ENCODE assay signal across 23 mouse cellular contexts in the genomic region with DNA sequence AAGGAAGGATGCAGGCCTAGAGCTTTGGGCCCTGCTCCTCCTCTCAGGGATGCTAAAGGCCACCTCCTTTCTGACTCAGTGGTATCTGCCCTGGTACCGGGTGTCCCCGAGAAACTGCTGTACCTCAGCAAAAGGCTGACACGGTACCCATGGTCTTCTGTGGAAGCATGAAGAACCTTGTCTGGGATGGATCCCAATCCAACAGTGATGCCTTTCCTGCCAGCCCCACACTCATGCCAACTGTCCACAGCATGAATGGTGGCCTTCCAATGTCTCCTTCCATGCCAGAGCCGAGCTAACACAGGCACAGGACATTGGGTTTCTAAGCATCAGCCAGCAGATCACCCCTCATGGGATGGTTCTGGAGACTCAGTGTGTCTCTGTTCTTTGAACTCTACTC. TPM values are rescaled to one million over a fixed set of nuclear protein-coding genes. Genes with fewer than 3 reads are reported as not detected.
A peak's percentile ranks its signal among the peaks of the same experiment; 100 is the strongest.
DNase-seq lines count a peak whose midpoint lies in the region; ATAC-seq lines count a peak whose summit lies in the region.
"Had no signal": no experiment of that assay in that cellular context is flagged by ENCODE, and none has a peak within 500 bp of the region (broad histone marks: within the 10 kb centered on the region; RNA-seq: fewer than 3 reads in every experiment).

No protein-coding gene starts in this region.

- peaks cover 6% of the 10 kb centered on the region; the same call in 1 of the 2 replicates for H3K36me3 ChIP-seq in forebrain, embryonic 10.5 days (replicated peaks)
- H3K36me3 ChIP-seq in forebrain, embryonic 11.5 days (ENCODE audit: control insufficient read depth, insufficient read depth, low read length): no peaks in the 10 kb centered on the region
- H3K36me3 ChIP-seq in midbrain, embryonic 10.5 days: no peaks in the 10 kb centered on the region
- H3K36me3 ChIP-seq in midbrain, embryonic 13.5 days: no peaks in the 10 kb centered on the region
- H3K36me3 ChIP-seq: embryonic facial prominence, embryonic 13.5 days; embryonic facial prominence, embryonic 15.5 days; forebrain, embryonic 12.5 days had no signal

- H3K9ac ChIP-seq in forebrain, embryonic 11.5 days (ENCODE audit: low read length): no peak overlapping the region
- H3K9ac ChIP-seq in midbrain, embryonic 13.5 days (replicated peaks): no peak overlapping the region
- H3K9ac ChIP-seq: embryonic facial prominence, embryonic 13.5 days; embryonic facial prominence, embryonic 15.5 days; forebrain, embryonic 12.5 days had no signal

- 97% methylated on average over 4 of the region's 4 CpGs for WGBS in forebrain, embryonic 10.5 days
- 96% methylated on average over 4 of the region's 4 CpGs for WGBS in forebrain, embryonic 11.5 days
- WGBS in midbrain, embryonic 10.5 days: 91% methylated on average over 4 of the region's 4 CpGs
- 95% methylated on average over 4 of the region's 4 CpGs for WGBS in midbrain, embryonic 13.5 days

- DNase-seq in cerebellum, postnatal 14 days: peak; percentile 87 to 90
- DNase-seq in cerebellum, adult 9-11 months: no peak
- DNase-seq in forebrain, embryonic 10.5 days (ENCODE audit: extremely low spot score, low spot score): no peak
- DNase-seq in forebrain, embryonic 11.5 days (ENCODE audit: low spot score): no peak
- DNase-seq in midbrain, embryonic 10.5 days (ENCODE audit: low spot score): no peak
- no peak for DNase-seq in c-Kit-positive CD71-positive TER-119-positive erythroid progenitor cells, embryonic 14.5 days (ENCODE audit: low spot score)
- DNase-seq: adrenal gland, adult 2 months; adrenal gland, postnatal 10 days; adrenal gland, postnatal 25 days; cerebellum, adult 2 months; cerebellum, adult 9-10 months had no signal

- ATAC-seq in forebrain, embryonic 11.5 days (replicated peaks; ENCODE audit: low FRiP score): no peak
- no peak for ATAC-seq in midbrain, embryonic 13.5 days
- ATAC-seq: forebrain, embryonic 14.5 days; forebrain, embryonic 16.5 days had no signal

- H3K27me3 ChIP-seq in forebrain, embryonic 10.5 days (ENCODE audit: poor library complexity, severe bottlenecking): peaks cover 70% of the 10 kb centered on the region
- no peaks in the 10 kb centered on the region for H3K27me3 ChIP-seq in forebrain, embryonic 11.5 days (ENCODE audit: control insufficient read depth, insufficient read depth, low read length)
- H3K27me3 ChIP-seq in midbrain, embryonic 10.5 days (ENCODE audit: low read depth, poor library complexity, severe bottlenecking): peaks cover 100% of the 10 kb centered on the region
- H3K27me3 ChIP-seq in midbrain, embryonic 13.5 days: peaks cover 61% of the 10 kb centered on the region

- no peak overlapping the region for H3K4me2 ChIP-seq in forebrain, embryonic 11.5 days (ENCODE audit: low read depth, low read length, severe bottlenecking)
- no peak overlapping the region for H3K4me2 ChIP-seq in midbrain, embryonic 13.5 days (replicated peaks)
- H3K4me2 ChIP-seq: embryonic facial prominence, embryonic 13.5 days; embryonic facial prominence, embryonic 15.5 days; forebrain, embryonic 12.5 days had no signal

- no peak overlapping the region for H3K4me3 ChIP-seq in forebrain, embryonic 10.5 days
- no peak overlapping the region for H3K4me3 ChIP-seq in forebrain, embryonic 11.5 days (ENCODE audit: low read depth, low read length)
- H3K4me3 ChIP-seq in midbrain, embryonic 10.5 days: no peak overlapping the region
- no peak overlapping the region for H3K4me3 ChIP-seq in midbrain, embryonic 13.5 days (replicated peaks)
- H3K4me3 ChIP-seq: embryonic facial prominence, embryonic 13.5 days; embryonic facial prominence, embryonic 15.5 days; erythroblast, embryonic 14.5 days; forebrain, embryonic 12.5 days had no signal

- H3K4me1 ChIP-seq in forebrain, embryonic 10.5 days: peaks cover 99% of the 10 kb centered on the region
- H3K4me1 ChIP-seq in forebrain, embryonic 11.5 days (replicated peaks; ENCODE audit: control insufficient read depth, insufficient read depth, low read length): peaks cover 26% of the 10 kb centered on the region
- H3K4me1 ChIP-seq in midbrain, embryonic 10.5 days: peaks cover 72% of the 10 kb centered on the region
- H3K4me1 ChIP-seq in midbrain, embryonic 13.5 days (replicated peaks): peaks cover 43% of the 10 kb centered on the region

- no peaks in the 10 kb centered on the region for H3K9me3 ChIP-seq in forebrain, embryonic 10.5 days
- no peaks in the 10 kb centered on the region for H3K9me3 ChIP-seq in forebrain, embryonic 11.5 days (ENCODE audit: control insufficient read depth, low read length)
- no peaks in the 10 kb centered on the region for H3K9me3 ChIP-seq in midbrain, embryonic 10.5 days (replicated peaks)
- H3K9me3 ChIP-seq in midbrain, embryonic 13.5 days: no peaks in the 10 kb centered on the region
- H3K9me3 ChIP-seq: embryonic facial prominence, embryonic 13.5 days; embryonic facial prominence, embryonic 15.5 days; forebrain, embryonic 12.5 days had no signal

- peak overlapping the region; percentile 79 for H3K27ac ChIP-seq in forebrain, embryonic 10.5 days
- no peak overlapping the region for H3K27ac ChIP-seq in forebrain, embryonic 11.5 days (ENCODE audit: low read depth, low read length)
- H3K27ac ChIP-seq in midbrain, embryonic 10.5 days (replicated peaks): peak overlapping the region; percentile 70; the same call in 1 of the 2 replicates
- H3K27ac ChIP-seq in midbrain, embryonic 13.5 days: no peak overlapping the region
- H3K27ac ChIP-seq: embryonic facial prominence, embryonic 13.5 days; embryonic facial prominence, embryonic 15.5 days; forebrain, embryonic 12.5 days had no signal

RNA-seq across cellular contexts. Expression of a gene that starts 14.2 kb away (rescaled TPM):
- polyA plus RNA-seq in forebrain, embryonic 10.5 days (2016; fragmentation: Nextera tagmentation; extraction: Ambion mirVana): 40.1 and 43.1 TPM in 2 replicates
- 44.7 and 49.3 TPM in 2 replicates for polyA plus RNA-seq in forebrain, embryonic 11.5 days (2014; fragmentation: Nextera tagmentation; extraction: Ambion mirVana)
- polyA plus RNA-seq in midbrain, embryonic 10.5 days (2016; fragmentation: Nextera tagmentation; extraction: Ambion mirVana): 12.5 and 14.1 TPM in 2 replicates
- polyA plus RNA-seq in midbrain, embryonic 13.5 days (2015; fragmentation: Nextera tagmentation; extraction: Ambion mirVana): 8.7 and 12.5 TPM in 2 replicates
- polyA plus RNA-seq: C2C12 had no signal

RNA-seq across cellular contexts. Expression of a gene that starts 45.1 kb away (rescaled TPM):
- polyA plus RNA-seq in forebrain, embryonic 10.5 days (2016; fragmentation: Nextera tagmentation; extraction: Ambion mirVana): not detected in 2 replicates
- polyA plus RNA-seq in forebrain, embryonic 11.5 days (2014; fragmentation: Nextera tagmentation; extraction: Ambion mirVana): not detected in 2 replicates
- not detected in 2 replicates for polyA plus RNA-seq in midbrain, embryonic 10.5 days (2016; fragmentation: Nextera tagmentation; extraction: Ambion mirVana)
- not detected in 2 replicates for polyA plus RNA-seq in midbrain, embryonic 13.5 days (2015; fragmentation: Nextera tagmentation; extraction: Ambion mirVana)
- polyA plus RNA-seq: adrenal gland, adult 2 months; brain, embryonic 14.5 days; C2C12; cerebellum, adult 2 months; cortical plate, adult 2 months; embryonic facial prominence, embryonic 11.5 days; embryonic facial prominence, embryonic 13.5 days; embryonic facial prominence, embryonic 15.5 days; erythroblast, embryonic 14.5 days; forebrain, embryonic 12.5 days; forebrain, embryonic 14.5 days; forebrain, embryonic 16.5 days; frontal cortex, adult 2 months had no signal

Comparison
In these comparisons a context has a peak if more than half of its experiments do, and no peak if none do; other contexts are left out.
1. DNase-seq: peak in cerebellum, postnatal 14 days (2 of 2); none in cerebellum, adult 9-11 months (single experiment), forebrain, embryonic 10.5 days (single experiment), forebrain, embryonic 11.5 days (single experiment), midbrain, embryonic 10.5 days (single experiment) and c-Kit-positive CD71-positive TER-119-positive erythroid progenitor cells, embryonic 14.5 days (single experiment).
2. H3K27ac ChIP-seq: peak in forebrain, embryonic 10.5 days (single experiment) and midbrain, embryonic 10.5 days (single experiment); none in forebrain, embryonic 11.5 days (single experiment) and midbrain, embryonic 13.5 days (single experiment).